Mouse (Mus musculus) right cerebral cortex, postnatal 36 days (tissue): ENCODE measurements around the gene Kcnb1.
A peak's percentile ranks its signal among the peaks of the same experiment; 100 is the strongest.

Experiments used
- DNase-seq, 2 experiments: peaks; one replicate each; pipeline ENCODE4 v3.0.0; 2022; ENCODE audit warnings: low spot score in 2 of 2, mixed read lengths in 1 of 2

Gene Kcnb1

DNA sequence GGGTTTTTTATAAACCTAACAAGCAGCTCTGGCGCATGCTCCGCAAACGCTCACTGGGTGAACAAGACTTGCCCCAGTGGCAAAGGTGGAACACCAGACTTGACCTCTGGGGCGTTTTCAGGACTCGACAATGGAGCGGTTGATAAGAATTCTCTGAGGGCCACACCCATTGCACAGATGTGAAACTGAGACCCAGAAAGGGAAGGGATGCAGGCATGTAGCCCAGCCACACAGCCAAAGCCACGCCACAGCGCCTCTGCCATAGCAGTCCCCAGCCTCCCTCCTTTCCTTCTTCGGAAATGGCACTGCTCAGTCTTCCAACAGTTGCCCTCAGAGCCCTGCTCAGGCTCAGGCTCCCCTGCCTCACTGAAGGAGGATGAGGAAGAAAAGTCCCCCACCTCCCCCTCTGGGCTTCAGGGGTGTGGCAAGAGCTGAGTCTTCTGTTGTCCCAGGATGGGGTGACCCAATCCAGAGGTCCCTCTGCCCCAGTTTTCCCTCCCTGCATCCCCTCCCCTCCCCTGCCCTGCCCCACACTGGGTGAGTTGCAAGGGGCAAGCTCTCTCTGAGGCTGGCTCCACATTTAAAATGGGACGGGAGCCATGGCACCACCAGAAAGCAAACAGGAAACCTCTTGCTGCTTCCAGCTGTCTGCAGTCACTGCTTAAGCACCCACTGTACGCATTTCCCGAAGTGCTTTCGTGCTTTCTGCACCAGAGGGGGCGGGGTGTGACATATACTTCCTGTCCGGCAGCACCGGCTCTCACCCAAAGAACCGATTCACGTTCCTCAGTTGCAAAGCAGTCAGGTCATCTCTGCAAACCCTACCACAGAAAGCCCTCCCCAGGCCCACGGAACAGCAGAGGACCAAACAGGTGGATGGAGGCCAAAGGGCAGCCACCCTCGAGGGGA lies 61.0 kb downstream of the Kcnb1 start:
- no peak for DNase-seq

DNA sequence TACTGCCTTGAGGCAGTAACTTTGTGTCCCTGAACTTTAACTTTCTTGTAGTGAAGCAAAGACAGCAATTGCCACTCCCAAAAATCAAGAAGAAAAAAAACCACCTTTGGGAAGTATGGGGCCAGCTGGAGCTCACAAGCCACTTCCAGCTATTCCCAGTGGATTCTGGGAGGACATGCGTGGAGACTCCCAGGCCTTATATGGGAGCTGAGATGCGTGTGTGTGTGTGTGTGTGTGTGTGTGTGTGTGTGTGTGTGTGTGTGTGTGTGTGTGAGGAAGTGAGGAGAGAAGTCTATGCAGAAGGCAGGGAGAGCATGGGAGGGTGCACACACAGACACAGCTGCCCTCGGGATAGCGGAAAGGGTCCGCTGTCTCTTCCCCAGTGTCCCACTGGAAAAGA lies 62.6 kb downstream of the Kcnb1 start:
- DNase-seq, result no peak

DNA sequence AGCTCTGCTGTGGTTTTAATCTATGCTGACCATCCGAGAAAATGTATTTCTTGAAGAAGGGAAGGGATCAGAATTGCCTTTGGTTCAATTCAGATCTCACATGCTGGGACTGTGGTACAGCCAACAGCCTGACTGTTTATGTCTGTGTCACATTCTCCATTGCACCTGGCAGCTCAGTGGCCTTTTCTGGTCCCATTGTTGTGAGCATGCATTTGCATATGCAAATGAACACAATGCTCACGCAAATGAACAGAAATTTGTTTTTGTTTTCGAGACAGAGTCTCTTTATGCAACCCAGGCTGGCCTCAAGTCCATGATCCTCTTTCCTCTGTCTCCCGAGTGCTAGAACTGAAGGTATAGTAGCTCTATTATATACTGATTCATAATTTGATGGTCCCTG lies 64.2 kb downstream of the Kcnb1 start:
- no peak for DNase-seq

DNA sequence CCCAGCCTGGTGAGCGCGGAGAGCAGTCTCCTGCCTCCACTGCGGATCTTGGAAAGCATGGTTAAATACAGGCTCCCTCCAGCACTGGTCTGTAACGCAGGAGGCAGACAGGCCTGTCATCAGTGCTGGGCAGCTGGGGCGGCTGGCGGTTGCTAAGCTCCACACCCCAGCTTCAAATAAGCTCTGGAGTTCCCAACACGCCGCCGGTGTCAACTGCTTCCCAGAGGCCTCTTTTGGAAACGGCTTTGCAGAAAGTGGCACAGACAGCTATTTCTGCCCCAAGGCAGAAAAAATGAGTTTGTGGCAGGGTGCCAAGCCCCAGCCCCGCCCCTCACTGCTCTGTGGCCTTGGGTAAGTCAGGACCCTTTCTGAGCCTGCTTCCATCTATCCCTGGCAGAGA lies 66.0 kb downstream of the Kcnb1 start:
- peak; percentile 57 to 69 for DNase-seq

DNA sequence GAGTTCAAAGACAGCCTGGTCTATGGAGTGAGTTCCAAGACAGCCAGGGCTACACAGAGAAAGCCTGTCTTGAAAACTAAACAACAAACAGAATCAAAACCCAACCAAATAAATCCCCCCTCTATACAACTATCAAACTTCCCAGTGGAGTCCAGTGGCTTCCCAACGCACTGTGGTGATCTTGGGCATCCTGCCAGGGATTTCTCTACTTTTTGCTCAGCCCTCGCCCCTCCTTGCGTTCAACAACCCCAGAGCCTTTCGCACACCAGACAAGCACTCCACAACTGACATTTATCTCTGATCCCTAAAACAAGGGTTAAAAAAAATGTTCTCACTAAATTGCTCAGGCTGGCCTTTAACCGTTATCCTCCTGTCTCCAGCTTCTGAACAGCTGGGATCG lies 67.2 kb downstream of the Kcnb1 start:
- DNase-seq, result no peak

DNA sequence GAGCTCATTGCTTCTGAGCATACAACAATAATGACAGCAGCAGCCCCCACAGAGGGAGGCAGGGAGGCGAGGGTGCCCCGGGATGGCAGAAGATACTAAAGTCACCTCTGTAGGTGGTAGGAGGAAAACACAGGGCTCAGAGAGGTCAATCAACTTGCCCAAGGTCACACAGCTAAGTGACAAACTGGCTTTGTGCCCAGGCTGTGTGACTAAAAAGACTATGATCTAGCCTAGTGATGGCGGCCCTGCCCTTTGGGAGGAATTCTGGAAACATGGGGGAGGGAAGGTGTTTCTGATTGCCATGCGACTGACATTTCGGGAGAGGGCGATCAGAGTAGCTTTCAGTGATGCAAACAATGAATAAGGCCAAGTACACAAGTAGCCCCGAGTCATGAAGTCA lies 68.0 kb downstream of the Kcnb1 start:
- no peak for DNase-seq

DNA sequence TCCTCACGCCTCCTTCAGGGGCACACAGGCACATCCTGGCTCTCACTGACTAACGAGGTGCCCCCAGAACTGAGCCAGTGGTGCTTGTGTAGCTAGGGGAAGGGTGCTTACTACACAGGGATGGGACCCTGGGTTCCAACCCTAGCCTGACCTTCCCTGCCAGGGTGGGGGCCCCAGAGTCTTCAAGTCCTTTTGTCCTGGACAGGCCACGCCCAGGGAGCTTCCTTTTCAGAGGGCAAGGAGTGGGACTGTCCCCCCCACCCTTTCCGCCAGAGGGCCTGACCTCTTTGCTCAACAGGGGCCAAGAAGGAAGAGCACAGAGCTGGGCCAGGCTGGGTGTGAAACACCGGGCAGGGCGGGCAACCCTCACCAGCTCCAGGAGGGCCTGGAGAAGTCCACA lies 68.7 kb downstream of the Kcnb1 start:
- DNase-seq, result no peak

DNA sequence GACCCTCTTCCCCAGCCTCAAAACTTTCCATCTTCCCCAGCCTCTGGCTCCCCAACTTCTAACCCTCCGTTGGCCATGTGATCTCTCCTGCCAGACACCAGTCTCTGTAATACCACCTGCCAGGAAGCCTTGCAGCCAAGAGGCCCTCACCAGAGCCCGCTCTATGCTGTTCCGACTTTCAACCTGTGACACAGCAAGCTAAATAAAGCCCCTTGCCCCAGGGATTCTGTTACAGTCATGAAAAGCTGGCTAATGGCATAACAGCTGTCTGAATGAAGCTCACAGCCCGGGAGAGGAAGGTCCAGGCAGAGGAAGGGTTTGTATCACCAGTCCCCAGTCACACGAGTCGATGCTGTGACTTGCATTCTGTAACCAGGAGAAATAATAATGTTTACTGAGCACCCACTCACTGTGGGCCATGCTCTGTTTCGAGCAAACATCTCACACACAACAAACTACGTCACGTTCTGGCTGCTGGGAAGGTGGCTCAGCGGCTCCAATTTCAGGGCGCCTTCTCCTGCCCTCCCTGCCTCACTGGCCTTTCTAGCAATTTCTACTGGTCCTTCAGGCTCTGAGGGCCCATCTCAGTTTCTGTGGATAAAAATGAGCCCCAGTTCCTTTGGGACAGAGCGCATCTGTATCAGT lies 69.6 kb downstream of the Kcnb1 start:
- no peak for DNase-seq

DNA sequence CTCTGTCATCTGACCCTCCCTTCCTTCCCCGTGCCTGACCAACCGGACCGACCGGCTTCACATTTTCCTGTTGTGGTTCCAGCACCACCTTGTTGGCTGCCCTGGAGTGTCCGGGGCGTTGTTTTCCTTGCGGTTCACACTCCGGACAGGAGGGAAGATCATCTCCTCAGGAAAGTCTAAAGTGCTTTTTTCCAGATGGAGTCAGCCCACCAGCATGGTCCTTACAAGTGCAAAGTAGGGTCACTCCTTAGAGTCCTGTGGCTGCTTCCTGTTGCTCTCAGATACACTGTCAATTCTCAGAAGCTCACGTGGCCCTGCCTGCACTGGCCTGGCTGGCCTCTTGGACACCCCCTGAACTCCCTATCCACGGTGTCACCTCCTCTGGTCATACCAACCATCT lies 71.9 kb downstream of the Kcnb1 start:
- no peak for DNase-seq

DNA sequence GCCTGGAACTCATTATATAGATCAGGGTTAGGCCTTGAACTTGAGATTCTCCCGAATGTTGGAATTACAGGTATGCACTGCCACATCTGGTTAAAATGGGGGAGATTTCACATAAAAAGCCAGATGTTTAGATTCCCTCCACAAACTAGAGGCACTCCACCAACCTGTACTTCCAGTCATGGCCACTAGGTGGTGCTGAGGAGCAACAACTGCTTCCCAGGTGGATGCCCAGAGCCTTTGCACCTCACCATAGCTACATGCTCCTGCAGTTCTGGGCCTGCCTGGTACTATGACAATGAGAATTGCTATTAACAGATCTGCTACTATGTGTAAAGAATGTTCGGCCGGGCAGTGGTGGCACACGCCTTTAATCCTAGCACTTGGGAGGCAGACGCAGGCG lies 77.2 kb downstream of the Kcnb1 start:
- peak; percentile 62 to 63 for DNase-seq

DNA sequence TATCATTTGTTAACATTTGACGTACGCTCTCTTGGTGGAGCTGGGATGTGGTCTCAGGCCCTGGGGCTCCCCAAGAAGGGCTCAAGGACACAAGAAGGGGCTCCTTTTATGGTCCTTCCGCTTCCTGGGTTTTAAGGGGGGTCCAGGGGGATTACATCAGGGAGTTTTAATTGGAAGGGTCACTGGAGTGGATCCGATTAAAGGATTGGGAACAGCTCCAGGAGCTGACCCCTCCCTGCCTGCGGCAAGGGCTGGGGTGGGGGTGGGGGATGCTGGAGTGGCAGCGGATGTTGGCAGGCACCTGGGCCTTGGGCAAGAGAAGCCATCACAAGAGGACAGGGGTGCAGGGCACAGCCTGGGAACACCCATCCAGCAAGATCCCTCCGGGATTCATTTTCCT lies 77.7 kb downstream of the Kcnb1 start:
- DNase-seq, result no peak

DNA sequence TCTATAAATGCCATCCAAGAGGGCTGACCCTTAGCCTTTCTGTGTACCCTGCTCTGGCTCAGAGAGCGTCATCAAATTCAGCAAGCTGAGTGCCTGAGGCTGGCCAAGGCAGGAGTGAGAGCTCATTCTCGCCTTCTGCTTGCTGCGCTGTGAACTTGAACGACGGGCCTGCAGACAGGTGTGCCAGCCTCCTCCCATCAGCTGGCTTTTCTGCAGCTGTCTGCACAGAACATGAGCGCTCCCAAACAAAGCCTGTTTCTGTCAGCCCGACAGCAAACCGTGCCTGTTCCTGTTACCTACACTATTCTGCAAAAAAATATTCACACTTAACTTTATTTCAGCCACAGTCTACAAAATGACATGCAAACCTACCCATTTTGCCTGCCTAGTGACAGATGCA lies 80.4 kb downstream of the Kcnb1 start:
- DNase-seq, result no peak

DNA sequence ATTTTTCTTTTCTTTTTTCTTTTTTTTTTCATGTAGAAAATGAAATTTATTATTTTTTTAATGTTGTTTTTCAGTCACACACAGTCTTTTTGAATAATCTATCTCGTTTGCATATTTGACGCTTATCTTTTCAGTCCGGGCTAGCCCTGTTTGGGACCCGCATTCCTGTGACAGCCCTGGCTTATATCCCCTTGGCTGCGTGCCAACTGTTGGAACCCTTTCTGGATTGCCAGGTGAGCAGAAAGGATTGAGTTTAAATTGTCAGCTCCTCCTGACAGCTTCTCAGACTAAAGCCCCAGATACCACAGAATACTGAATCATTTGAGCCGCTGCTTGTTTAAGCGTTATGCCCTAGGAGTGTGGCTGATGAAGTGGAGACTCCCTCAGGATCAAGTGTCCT lies 86.4 kb downstream of the Kcnb1 start:
- no peak for DNase-seq

DNA sequence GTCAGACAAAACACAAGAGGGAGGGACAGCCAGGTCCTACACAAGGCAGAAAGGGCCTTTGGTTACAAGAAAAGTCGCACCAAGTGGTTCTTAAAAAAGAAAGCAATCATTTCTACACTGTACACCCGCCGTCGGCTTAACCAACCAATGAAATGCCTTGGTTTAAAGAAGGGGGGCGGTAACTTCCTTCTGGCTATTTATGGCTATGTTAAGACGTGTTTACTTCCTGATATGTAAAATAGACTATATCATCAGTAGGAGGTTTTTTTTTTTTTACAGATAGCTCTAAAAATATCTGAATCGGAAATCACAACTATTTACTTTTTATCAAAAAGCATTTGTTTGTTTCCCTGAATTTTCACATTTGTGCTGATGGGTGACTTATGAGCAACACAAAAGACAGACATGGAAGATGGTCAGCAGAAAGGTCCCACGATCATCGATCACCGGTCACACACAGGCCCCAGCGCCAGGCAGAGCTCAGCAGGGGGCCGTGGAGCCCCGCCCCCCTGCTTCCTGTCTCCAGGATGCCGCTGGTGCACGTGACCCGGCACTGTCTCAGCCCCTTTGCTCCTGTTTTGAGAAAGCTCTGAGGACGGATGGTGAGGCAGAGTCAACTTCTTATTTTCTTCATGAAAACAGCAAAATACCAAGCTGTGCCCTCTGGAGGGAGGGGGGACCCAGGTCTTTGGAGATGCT lies 88.1 kb downstream of the Kcnb1 start:
- DNase-seq, result no peak

DNA sequence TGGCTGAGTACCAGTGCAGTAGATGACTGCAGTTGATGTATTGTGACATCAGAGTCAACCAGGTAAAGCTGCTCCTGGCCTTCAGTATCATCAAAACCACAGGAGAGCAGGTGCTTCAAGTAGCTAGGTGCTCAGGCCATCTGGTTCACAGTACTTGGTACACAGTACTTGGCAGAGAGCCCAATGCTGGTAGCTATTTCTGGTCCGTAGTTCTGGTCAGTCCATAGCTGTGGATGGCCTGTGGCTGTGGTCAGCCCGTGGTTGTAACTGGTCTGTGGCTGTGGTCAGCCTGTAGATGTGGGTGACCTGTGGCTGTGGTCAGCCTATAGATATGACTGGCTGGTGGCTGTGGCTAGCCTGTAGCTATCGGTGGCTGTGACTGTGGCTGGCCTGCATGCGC lies 95.3 kb downstream of the Kcnb1 start:
- no peak for DNase-seq

DNA sequence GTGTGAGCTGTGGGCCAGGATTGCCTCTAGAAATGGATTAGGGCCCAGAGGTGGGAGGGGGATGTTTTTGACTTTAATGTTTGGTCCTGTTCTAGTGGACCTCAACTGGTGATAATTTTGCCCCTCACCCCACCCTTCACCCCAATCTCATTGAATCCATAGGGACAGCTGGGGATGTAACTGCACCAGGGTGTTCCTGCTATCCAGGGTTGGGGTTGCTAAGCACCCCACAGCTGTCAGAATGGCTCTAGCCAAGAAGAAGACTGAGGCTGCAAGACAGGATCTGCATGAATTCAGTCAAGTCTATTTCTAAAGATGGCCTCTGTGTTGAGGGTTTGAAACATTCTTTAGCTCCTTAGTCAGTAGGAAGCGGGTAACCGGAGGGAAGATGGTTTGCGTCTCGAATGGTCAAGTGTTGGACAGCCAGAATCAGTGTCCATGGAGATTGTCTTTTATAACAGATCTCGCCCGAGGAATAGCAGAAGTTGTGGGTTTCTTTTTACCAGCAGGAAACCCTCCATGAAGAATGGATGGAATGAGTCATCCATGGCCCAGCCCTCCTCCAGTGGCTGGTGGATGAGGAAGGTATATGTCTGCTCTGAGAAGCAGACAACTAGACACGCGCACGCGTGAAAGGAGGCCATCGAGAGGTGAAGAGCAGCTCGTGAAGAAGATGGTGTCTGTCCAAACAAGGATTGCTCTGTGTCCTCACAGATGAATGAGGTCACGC lies 96.6 kb downstream of the Kcnb1 start:
- no peak for DNase-seq

DNA sequence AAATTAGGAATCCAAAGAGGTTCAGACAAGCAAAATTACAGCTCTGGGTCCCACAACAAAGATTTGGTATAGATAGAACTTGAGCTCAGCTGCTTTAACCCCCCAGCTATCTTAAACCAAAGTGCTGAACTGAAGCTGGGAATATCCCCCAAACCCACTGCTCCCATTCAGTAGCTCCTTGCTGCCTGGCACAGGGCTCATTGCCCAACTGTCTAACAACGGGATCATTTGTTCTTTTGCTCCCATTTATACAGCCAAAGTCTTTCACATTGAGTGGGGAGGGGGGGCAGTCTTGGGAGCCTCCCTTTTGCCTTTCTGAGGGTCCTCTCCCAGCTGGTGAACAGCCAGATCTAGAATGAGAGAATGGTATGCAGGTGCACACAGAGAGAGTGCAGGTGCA lies 99.7 kb downstream of the Kcnb1 start:
- DNase-seq, result no peak

DNA sequence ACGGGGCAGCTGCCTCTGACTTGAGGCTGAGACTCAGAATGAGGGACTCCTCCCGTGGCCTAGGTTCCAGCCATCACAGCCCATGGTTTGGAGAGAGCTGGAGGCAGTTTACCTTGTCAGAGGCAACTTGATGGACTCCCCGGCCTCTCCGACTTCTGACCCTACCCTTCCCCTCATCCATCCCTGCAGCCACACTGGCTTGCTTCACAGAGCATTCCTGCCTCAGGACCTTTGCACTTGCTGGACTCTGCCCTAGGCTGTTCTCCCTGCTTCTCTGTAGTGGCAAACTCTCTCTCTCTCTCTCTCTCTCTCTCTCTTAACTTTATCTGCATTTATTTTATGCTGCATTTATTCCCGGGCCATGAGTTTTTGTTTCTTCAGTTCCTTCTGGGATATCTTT lies 103.1 kb downstream of the Kcnb1 start:
- no peak for DNase-seq

DNA sequence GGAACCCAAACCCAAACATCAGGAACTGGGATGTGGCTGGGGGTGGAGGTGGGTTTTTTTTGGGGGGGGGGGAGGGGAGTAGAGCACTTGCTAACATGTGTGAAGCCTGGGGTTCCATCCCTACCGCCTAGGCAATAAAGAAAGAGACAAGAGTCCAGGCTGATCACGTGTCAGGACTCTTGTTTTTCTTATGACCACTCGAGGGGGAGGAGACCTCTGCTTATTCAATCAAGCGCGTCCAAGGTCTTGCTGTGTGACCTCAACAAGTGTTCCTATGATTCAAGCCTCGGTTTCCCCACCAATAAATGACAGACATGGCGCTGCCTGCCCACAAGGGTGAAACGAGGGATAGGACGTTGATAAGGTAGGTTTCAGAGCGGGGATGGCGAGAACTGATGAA lies 103.9 kb downstream of the Kcnb1 start:
- DNase-seq, result no peak

DNA sequence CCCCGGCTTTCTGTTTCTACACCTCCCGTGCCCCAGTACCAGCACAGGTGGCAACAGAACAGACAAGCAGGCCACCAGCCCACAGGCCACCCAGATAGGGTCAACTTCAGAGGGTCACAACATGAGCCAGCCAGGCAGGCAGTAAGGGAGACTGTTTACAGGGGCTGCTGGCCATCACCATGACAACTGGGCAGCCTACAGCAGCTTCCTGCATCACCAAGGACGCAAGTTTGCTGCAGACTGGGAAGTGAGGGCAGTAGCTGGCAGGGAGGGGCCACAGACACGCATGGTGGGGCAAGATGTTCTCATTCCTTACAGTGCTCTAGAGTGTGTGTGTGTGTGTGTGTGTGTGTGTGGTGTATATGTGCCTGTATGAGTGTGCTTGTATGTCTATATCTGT lies 108.3 kb downstream of the Kcnb1 start:
- no peak for DNase-seq

DNA sequence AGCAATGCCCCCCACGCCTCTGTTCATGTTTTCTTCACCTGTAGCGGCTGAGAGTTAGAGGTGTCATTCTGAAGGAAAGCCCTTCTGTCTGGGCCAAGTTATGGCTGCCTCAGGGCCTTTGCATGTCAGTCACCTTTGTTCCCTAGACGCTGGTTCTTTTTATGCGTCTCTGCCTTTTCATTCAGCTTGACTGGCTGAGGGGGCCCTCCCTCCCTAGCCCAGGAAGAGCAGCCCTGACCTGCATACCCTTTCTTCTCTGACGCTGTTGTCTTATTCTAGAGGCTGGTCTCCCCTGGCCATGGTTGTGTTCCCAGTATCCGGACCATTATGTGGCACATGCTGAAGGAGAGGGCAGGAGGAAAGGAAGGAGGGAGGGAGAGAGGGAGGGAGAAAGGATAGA lies 108.8 kb downstream of the Kcnb1 start:
- no peak for DNase-seq

DNA sequence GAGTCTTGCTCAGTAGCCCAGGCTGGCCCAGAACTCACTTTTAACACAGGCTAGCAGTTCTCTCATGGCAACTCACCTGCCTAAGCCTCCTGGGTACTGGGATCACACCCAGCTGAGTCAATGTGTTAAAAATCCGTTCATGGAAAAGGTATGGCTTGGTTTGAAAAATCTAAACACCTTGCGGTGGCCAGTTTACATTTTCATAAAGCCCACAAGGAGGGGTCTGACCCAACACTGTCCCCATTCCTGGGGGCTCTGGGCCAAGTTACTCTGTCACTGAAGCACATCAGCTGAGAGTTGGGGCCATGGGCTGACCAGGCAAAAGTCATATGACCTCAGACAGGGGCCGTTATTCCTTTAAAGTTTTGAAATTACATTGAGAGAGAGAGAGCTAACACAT lies 109.6 kb downstream of the Kcnb1 start:
- DNase-seq, result no peak
